Mouse (Mus musculus): ENCODE data around the gene Ppm1g.
A peak's percentile ranks its signal among the peaks of the same experiment; 100 is the strongest.
"Not testable (repeated sequence)": the region's sequence is repeated elsewhere in the genome, so short reads cannot be mapped to it uniquely, and the experiment has no call there.

The Ppm1g gene

GRCm38 (mm10) chr5:31219070-31219469 lies 1.4 kb downstream of the Ppm1g start:
- DNase-seq = no peak

DNA sequence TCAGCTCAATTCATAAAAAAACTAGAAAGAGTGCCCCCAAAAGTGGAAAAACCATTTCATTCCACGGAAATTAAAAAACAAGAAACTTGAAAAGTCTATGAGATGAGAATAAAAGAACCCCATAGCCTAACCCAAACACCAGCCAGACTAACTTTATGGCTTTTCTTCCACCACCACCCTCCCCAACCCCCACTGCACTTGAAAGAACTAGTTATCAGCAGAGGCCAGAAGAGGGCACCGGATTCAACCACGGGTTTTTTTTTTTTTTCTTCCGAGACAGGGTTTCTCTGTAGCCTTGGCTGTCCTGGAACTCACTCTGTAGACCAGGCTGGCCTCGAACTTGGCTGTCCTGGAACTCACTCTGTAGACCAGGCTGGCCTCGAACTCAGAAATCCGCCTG lies 2.2 kb downstream of the Ppm1g start:
- DNase-seq = no peak

- DNase-seq = not testable (repeated sequence)
Observed at GRCm38 (mm10) chr5:31216554-31216953, 3.9 kb downstream of the Ppm1g start.

GRCm38 (mm10) chr5:31204421-31204820 lies 16.1 kb downstream of the Ppm1g start:
- no peak for DNase-seq

GRCm38 (mm10) chr5:31203866-31204265 lies 16.6 kb downstream of the Ppm1g start:
- no peak for DNase-seq

DNA sequence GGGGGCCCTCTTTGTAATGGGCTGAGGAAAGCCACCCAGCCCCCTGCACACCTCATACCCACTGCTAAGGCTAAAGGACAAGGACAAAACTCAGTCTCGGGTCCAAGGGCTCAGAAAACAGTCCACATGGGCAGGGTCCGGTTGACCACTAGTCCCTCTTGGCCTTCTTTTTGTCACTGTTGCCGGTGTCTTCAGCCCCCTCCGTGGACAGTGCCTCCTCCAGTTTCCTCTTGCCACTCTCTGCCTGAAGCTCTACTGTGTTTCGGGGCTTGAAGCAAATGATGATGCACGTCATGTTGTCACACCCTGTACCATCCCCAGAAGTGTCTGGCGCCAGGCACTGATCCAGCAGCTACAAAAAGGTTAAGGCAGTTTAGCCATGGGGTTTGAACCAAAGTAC lies 17.6 kb downstream of the Ppm1g start:
- peak; percentile 16 to 30 for DNase-seq

DNA sequence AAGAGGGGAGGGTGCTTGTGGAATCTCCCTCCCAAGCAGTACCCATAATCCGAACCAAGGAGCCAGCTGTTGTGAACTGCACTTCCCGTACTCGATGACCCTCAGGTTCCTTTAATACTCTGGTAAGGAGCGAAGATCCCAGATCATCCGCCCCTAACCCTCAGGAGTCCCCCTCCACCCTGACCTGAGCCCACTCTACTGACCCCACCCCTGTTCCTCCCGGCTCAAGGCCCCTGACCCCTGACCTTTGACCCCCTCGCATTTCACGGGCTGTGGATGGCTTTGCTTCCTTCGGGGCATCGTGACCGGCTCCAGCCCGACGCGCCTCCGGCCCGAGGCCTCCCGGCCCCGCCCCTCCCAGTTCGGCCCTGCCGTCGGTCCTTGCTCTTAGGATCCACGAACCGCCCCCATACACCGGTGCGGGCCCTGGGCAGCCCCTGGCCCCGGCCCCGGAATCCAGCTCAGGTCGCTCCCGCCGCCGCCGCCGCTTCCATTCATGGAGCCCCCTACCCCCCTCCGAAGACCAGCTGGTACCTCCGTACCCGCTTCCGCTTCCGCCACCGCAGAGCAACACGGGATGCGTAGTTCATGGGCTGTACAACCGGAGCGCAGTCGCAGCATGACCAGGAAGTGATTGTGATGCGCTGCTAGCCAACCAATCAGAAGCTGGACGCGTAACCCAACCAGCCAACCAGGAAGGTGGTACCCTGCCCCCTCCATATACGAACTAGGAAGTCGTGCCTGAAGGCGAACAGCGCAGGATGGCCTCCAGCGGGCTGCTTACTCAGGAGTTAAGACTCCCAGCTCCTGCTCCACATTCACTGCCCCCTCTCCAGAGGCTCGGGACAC lies 18.5 kb downstream of the Ppm1g start, which contains the start of gene Zfp513:
TSS of gene Zfp513 (minus strand) at position 562 of the 849 bp plus-strand sequence.
- peak; percentile 93 to 98 for DNase-seq

DNA sequence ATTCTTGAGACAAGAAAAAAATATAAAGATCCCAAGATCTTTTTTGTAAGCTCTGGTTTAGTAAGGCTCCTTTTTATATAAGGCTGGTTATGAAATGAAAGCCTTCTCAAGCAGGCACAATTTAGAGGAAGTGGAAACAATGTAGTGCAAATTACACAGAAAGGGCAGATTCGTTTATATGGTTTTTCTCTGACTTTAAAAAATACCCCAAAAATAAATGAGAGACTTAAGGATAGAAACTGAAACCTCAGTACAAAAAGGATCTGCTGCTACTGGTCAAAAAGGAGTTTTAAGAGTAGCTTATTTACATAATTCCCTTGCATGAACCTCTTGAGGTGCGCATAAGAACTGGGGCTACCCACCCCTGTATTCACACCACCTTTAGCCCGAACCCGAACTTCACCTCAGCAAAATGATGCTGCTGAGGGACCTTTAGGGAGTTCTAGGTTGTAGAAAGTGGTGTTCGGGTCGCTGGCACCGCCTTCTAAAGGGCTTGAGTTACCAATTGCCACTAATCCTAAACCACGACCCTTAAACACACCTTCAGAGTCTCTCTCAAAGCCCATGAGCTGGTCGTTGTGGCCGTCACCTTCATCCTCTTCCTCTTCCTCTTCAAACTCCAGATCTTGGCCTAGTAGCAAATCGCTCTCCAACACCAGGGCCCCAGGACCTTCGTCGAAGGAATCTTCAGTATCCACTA lies 19.3 kb downstream of the Ppm1g start:
- DNase-seq = no peak

DNA sequence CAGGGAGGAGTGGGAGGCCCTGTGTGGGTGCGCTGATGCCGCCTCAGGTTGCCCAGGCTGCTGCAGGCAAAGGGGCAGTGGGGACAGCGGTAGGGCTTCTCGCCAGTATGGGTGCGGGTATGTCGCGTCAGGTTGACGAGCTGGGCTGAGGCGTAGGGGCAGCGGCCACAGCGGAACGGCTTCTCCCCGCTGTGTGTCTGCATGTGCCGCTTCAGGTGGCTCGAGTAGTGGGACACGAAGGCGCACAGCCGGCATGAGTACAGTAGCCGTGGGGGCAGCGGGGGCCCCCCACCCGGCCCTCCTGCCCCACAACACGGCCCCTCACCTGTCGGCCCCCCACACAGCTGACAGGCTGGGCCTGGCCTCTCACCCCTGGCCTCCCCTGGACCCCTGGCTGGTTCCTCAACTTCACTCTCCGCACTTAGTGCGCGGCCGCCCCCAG lies 20.1 kb downstream of the Ppm1g start:
- DNase-seq = peak; percentile 18 to 30

DNA sequence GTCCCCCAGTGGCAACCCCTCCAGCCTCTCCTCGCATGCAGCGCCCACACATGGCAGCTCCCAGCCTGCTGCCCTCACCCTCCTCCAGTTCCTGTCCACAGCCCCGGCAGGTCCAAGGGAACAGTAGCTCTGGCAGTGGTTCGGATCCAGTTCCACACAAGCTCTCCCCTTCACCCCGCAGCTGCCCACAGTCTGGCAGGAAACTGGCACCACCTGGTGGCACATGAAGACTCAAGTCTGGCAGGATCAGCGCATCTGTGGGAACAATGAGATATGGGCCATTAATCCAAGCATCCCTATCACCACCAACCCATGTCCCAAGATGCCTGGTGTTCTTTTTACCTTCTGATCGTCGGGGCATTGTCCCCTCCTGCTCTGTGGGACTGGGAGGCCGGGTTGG lies 20.6 kb downstream of the Ppm1g start:
- DNase-seq = no peak

- DNase-seq = peak in 1 of 2 experiments; percentile 21
Observed at GRCm38 (mm10) chr5:31199321-31199892, 21.1 kb downstream of the Ppm1g start.

DNA sequence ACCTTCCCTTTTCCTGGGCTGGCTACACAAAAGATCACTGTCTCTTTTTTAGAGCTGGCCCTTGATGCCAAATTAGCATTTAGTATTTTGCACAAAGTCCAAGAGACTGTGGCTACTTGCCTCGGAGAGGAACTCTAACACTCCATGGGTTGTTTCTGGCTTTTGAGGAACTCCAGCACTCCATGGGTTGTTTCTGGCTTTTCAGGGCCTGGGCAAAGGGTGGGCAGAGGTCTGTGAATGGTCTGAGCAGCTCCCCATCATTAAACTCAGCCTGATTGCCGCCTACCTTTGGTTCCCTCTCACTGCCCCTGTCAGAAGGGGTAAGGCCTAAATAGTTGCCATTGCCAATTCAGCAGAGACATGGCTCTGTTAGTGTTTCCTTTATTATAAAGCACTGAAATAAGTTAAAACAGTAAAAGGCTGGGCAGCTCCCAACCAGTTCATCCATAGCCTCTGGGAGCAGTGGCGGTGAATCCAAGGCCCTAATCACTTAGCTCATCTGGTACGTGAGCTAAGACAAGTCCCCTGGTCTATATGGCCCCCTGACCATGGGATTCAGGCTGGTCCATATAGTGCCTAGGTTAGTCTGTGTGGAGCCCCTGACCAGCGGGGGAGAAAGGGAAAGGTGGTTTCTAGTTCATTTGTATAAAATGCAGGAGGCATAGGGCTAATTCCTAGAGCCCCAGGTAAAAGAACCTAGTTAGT lies 21.7 kb downstream of the Ppm1g start:
- DNase-seq = no peak

DNA sequence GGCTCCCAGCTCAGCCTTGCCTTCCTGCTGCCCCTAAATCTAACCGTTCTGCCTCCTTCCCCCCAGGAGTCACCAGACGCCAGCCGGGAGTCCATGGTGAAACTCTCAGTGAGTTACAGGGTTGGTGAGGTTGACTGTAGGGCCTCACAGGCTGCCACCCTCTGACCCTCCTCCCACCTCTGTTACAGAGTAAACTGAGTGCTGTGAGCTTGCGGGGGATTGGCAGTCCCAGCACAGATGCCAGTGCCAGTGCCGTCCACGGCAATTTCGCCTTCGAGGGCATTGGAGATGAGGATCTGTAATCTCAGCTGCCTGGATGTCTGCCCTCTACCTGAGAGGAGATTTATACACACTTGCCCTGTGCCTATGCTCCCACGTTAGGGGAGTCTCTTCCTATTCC lies 22.3 kb downstream of the Ppm1g start:
- no peak for DNase-seq

DNA sequence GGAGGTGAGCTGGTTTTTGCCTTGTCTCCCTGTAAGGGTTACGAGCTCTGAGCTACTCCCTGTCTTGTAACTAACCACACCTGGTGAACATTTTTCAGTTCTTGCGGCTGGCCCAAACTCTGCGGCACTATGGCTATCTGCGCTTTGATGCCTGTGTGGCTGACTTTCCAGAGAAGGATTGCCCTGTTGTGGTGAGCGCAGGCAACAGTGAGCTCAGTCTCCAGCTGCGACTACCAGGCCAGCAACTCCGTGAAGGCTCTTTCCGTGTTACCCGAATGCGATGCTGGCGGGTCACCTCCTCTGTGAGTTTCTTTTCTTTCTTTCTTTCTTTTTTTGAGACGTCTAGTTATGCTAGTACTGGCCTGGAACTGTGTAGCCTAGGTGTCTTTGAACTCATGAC lies 23.4 kb downstream of the Ppm1g start:
- no peak for DNase-seq

GRCm38 (mm10) chr5:31196207-31196606 lies 24.3 kb downstream of the Ppm1g start:
- no peak for DNase-seq

GRCm38 (mm10) chr5:31195671-31196070 lies 24.8 kb downstream of the Ppm1g start:
- DNase-seq = no peak

DNA sequence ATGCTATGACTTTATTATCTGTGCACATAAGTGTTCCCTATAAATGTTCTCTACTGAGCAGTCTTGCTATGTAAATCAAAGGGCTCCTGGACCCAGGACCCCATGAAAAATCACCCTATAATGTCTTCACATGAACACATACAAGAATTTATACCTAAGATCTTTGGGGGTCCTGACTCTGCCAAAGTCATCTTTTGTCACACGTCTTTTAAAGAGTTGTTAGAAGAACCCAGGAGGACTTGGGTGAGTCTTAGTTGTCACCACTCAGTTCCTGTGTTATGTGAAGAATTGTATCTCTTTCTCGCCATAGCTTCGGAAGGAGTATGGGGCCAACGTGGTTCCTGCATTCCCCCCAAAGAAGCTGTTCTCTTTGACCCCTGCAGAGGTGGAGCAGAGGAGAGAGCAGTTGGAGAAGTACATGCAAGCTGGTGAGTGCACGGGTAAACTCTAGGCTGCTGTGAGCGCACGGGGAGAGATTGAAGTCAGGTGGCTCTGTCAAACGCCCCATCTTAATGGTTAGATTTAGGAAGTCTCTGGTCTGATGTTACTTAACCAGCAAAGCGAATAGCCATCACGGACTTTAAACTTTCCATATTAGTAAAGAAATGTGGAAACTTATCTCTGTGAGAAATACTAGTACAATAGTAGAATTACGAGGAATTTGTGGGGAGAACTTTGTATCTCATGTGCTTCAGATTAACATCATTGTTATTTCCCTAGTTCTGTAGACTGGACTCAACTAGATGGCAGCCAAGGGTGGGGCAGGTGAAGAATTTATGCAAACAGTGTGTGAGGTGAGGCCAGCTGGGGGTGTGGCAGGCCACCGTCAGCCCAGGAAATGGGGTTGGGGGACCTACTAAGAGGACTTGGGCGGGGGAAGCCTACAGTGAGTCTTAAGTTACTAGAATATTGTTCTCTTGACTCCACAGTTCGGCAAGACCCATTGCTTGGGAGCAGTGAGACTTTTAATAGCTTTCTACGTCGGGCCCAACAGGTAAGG lies 25.7 kb downstream of the Ppm1g start:
- DNase-seq = no peak

DNA sequence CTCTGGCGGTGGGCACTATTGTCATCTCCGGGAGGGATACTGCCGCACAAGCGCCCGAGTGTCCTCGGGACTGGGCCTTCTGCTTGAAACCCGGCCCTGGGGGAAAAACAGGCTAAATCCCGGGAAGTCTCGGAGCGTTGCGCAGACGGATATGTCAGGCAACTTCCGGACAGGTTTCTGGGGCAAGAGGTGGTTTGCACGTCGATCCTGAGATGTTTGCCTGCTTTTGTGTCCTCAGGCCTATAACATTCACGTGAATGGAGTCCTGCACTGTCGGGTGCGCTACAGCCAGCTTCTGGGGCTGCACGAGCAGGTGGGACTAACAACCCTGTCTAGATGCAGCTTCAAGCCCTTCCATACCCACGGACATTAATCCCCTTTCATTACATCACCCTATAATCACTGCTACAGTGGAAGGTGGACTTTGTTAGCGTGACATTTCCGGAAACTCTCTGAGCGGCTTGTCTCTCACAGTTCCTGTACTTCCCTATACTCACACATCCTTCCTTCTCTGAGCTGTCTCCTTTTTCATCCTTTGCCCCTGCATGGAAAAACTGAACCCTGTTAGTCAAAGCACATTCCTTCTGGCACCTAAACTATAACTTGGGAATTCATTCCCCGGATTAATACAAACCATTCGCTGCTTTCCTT lies 26.7 kb downstream of the Ppm1g start:
- DNase-seq = no peak

DNA sequence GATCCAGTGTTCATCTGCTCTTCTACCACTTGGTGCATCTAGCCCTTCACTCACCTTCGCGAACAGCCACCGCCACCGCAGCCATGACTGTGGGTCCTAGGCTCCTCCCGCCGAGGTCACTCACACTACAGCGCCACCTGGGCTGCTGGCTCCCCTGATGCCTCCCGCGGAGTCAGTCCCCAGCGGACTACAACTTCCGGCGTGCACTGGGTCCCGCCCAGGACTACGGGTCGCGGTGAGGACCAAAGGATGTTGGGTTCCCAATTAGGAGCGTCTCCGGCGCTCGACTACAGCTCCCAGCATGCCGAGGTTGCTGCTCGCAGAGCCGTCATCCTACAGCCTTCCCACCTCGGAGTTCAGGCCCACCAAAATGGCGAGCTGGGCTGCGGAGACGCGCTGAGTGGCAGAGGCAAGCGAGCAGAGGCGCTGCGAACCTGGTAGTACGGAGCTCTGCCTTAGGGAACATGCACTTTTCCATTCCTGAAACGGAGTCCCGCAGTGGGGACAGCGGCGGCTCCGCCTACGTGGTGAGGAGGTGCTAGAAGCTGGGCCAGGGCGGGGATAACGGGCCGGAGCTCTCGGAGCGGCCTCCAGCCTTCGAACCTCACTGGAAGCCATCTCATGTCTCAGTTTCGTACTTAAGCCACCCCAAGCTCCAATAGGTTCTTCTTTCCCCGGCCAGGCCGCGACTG lies 27.4 kb downstream of the Ppm1g start, which contains the start of the genes Snx17 and Eif2b4:
TSS of gene Snx17 (plus strand) at position 289 of the 692 bp plus-strand sequence.
TSS of gene Eif2b4 (minus strand) at position 492 of the 692 bp plus-strand sequence.
- peak; percentile 99 to 100 for DNase-seq

All from cerebellum, adult 18-20 months (tissue).